Mouse (Mus musculus) neutrophil, adult 59 days (primary cell): ENCODE results near the gene Lyzl6. TPM values are rescaled to one million over a fixed set of nuclear protein-coding genes. Genes with fewer than 3 reads are reported as not detected.

Experiments
- total RNA-seq, 2 experiments: library from RNA; stranded (reverse); gene quantifications; 1 replicate in 1 of 2; 2 replicates in 1 of 2; pipeline ENCODE4 v1.2.4; 2023

Gene Lyzl6
- not detected for total RNA-seq

GRCm38 (mm10) chr11:103638790-103639189 is at the start of gene Lyzl6:
Lyzl6 (minus strand) TSS chr11:103638890.

DNA sequence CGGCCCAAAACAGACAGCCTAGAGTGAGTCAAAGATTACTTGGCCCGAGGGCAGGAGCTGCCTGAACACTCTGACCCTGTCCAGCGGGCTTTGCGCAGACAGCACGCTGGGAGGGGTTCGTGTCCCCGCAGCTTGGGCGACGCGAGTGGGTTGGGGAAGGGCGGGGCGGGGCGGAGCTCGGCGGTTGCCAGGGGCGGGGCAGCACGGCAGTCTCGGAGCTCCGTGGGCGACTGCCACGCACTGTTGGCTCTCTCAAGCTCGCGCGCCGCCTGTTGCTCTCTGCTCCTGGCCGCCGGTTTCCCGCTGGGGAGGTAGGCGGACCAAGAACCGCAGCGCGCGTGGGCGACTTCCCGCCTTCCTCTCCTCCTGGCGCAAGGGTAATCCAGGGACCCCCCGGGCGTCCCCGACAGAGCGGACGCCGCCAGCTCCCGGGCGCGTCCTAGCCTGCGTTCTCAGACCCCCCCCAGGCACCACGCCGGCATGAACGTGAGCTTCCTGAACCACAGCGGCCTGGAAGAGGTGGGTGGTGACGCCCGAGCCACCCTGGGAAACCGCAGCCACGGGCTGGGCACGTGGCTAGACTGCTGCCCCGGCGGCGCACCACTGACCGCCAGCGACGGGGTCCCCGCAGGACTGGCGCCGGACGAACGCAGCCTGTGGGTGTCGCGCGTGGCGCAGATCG is 10.8 kb upstream of the Lyzl6 start, which contains the start of gene Rprml:
Gene Rprml (plus strand): TSS at position 270 of the 682 bp plus-strand sequence.

DNA sequence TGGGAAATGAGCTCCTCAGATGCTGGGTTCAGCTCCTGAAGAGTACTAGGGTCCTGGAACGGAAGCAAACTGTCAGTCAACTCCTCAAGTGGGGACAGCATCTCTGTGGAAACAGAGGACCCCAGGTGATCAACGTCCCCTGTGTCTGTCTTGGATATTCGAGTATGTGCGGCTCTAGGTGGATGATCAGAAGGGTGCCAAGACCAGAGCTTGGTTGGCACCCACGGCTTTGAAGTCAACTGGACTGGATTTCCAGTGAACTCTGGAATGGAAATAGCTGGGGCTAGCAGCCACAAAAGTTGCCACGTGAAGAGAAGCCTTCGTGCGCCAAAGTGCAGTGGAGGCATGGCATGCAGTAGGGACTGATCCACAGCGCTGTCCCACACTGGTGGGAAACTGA is 17.6 kb downstream of the Lyzl6 start, which contains the start of gene Gm884:
Gene Gm884 (minus strand): TSS at position 101 of the 400 bp plus-strand sequence.

Other genes starting within 250 kb of the Lyzl6 start
- gene Plekhm1, start 226.2 kb downstream of the Lyzl6 start, total RNA-seq: 10 to 100 TPM; 47.6 to 51.5 TPM
- not detected for gene Lrrc37a, start 134.3 kb downstream of the Lyzl6 start, total RNA-seq
- not detected for gene Gm884, start 17.8 kb downstream of the Lyzl6 start, total RNA-seq
- gene Rprml, start 10.7 kb upstream of the Lyzl6 start, total RNA-seq: not detected
- gene Gosr2, start 59.0 kb upstream of the Lyzl6 start, total RNA-seq: 10 to 100 TPM; 44.0 to 46.4 TPM
- gene Wnt9b, start 110.9 kb upstream of the Lyzl6 start, total RNA-seq: not detected
- not detected for gene Wnt3, start 135.3 kb upstream of the Lyzl6 start, total RNA-seq